Mouse (Mus musculus) liver, embryonic 11.5 days (tissue): ENCODE measurements at regions not wholly inside any gene's neighbourhood (a gene's known extent, or its start where the extent isn't known, plus 50 kb on each side); places are given as distances from the start of the nearest gene placed in this dataset.

Experiments
- ATAC-seq: fragments of 200-750 bp; cut with Nextera tagmentation; replicated peaks from 2 replicates; pipeline ENCODE4 v1.8.0; 2017; ENCODE audit warnings: moderate number of reproducible peaks, mild to moderate bottlenecking, moderate TSS enrichment, moderate library complexity; ENCODE audit not compliant: low FRiP score
- DNase-seq: peaks from one replicate; pipeline ENCODE4 v3.0.0-alpha.2; 2017; ENCODE audit warnings: low spot score
- H3K27ac ChIP-seq: fragments of 300-500 bp; sonication (generic); 2 replicates; pipeline ENCODE4 v1.5.1; 2014; ENCODE audit warnings: mild to moderate bottlenecking, low read depth, low read length, control low read depth
- H3K27me3 ChIP-seq: fragments of 300-500 bp; sonication (generic); replicated peaks from 2 replicates; pipeline ENCODE4 v1.6.1; 2014; ENCODE audit warnings: low read length, mixed read lengths; ENCODE audit not compliant: control insufficient read depth, insufficient read depth
- H3K36me3 ChIP-seq: fragments of 300-500 bp; sonication (generic); 2 replicates; pipeline ENCODE4 v1.6.1; 2014; ENCODE audit warnings: mild to moderate bottlenecking, low read length, moderate library complexity, mixed read lengths; ENCODE audit not compliant: control insufficient read depth, insufficient read depth
- H3K4me1 ChIP-seq: fragments of 300-500 bp; sonication (generic); replicated peaks from 2 replicates; pipeline ENCODE4 v1.6.1; 2014; ENCODE audit warnings: low read length, mixed read lengths; ENCODE audit not compliant: control insufficient read depth, insufficient read depth
- H3K4me2 ChIP-seq: fragments of 300-500 bp; sonication (generic); 2 replicates; pipeline ENCODE4 v1.6.1; 2014; ENCODE audit warnings: mild to moderate bottlenecking, control low read depth, moderate library complexity
- H3K4me3 ChIP-seq: fragments of 300-500 bp; sonication (generic); 2 replicates; pipeline ENCODE4 v1.5.1; 2014; ENCODE audit warnings: low read depth, low read length, control low read depth
- H3K9ac ChIP-seq: fragments of 300-500 bp; sonication (generic); 2 replicates; pipeline ENCODE4 v1.6.1; 2014; ENCODE audit warnings: low read depth, low read length, control low read depth
- H3K9me3 ChIP-seq: fragments of 300-500 bp; sonication (generic); 2 replicates; pipeline ENCODE4 v1.6.1; 2016; ENCODE audit warnings: low read length, inconsistent platforms, mixed read lengths; ENCODE audit not compliant: control insufficient read depth
- WGBS: fragments of 180-500 bp; shearing (Covaris S2); extraction: QIAGEN DNeasy Blood & Tissue Kit; methylation state at CpG from one replicate; pipeline ENCODE4 v1.1.7; 2014; 5-methylcytosine and 5-hydroxymethylcytosine counted together

DNA sequence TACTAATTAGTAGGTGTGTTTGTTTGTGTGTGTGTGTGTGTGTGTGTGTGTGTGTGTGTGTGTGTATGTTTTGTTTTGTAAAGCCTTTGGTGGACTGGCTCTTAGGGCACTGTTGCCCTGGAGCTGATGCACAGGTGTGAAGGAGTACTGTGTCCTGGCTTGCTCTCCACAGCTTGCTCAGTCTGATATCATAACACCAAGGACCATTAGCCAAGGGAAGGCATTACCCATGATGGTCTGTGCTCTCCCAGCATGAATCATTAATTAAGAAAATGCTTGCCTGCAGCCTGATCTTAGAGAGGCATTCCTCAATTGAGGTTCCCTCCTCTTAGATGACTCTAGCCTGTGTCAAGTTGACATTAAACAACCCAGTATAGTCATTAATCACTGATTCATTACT is 54.7 kb downstream of the Spry2 start:
- Histone ChIP-seq H3K36me3 (no peaks in the 10 kb centered on the region), H3K27me3 (no peaks in the 10 kb centered on the region), H3K27ac (no peak overlapping the region), H3K4me2 (no peak overlapping the region), H3K9me3 (no peaks in the 10 kb centered on the region), H3K4me3 (no peak overlapping the region), H3K4me1 (no peaks in the 10 kb centered on the region), H3K9ac (no peak overlapping the region)
- no peak for DNase-seq
- no peak for ATAC-seq

DNA sequence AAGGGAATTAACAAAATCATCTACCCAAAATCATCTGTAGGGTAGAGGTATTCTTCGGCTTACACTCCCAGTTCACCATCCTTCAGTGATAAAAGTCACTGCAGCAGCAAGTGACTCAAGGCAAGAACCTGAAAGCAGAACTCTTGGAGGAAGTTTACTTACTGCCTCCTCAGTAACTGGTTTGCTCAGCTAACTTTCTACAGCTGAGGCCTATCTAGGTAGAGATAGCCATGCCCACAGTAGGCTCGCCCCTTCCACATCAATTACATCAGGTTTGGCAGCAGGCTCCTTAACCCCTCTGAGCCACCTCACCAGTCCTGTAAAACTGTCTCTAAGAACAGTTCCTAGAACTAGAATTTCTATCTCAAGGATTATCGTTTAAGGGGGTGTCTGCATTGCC is 59.1 kb downstream of the Spry2 start:
- Histone ChIP-seq H3K27me3 (no peaks in the 10 kb centered on the region), H3K27ac (no peak overlapping the region), H3K36me3 (no peaks in the 10 kb centered on the region), H3K9ac (no peak overlapping the region), H3K4me3 (no peak overlapping the region), H3K4me1 (no peaks in the 10 kb centered on the region), H3K4me2 (no peak overlapping the region), H3K9me3 (no peaks in the 10 kb centered on the region)
- whole genome bisulfite sequencing: 59% methylated on average over 3 of the region's 3 CpGs
- DNase-seq: no peak
- ATAC-seq: no peak

- H3K27me3 ChIP-seq: 0 out of 2 replicates have a peak, but pooled peaks cover 2% of the 10 kb centered on the region
- WGBS: 92% methylated on average over 12 of the region's 12 CpGs
- no peak overlapping the region for H3K27ac ChIP-seq
These were observed 65.9 kb downstream of the Spry2 start for GRCm38 (mm10) chr14:105830701-105831100.

DNA sequence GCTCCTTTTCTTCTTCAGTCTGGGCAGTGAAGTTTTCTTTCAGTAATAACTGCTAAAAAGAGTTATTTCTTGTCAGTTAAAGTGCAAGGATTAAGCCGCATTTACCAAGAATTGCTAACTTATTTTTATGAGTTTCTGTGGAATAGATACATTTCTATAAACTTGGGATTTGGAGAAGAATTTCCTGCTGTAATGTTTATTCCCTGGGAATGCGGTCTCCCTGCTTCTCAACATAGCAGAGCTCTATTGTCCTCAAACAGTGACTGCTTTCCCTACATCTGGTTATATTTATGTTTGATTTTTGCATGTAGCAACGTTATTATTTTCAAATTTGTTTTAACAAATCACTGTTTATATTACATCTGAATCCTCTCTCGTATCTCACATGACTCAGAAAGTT is 66.3 kb downstream of the Spry2 start:
- ATAC-seq: no peak
- WGBS: 76% methylated on average over 4 of the region's 4 CpGs

More at GRCm38 (mm10) chr14:105830701-105831100, 65.9 kb downstream of the Spry2 start:
- DNase-seq (no peak), ATAC-seq (no peak)
- Histone ChIP-seq H3K4me3 (no peak overlapping the region), H3K9me3 (no peaks in the 10 kb centered on the region), H3K9ac (no peak overlapping the region), H3K4me1 (no peaks in the 10 kb centered on the region), H3K36me3 (no peaks in the 10 kb centered on the region), H3K4me2 (no peak overlapping the region)

DNA sequence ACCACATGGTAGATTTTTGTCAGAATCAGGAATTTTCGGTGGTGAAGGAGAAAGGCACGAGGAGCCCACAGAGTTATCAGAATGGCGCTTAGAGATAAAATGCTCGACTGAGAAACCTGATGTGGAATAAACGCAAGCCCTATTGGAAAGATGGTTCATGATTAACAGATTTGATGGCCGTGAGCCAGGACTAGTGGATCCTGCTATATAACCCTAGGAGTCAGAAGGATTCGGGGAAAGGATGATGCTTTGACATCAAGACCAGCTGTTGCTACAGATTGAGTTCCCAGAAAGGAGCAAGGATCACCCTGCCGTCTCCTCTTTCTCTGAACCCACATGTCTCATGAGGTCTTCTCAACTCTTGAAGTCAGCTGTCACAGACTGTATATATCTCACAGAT is 73.5 kb downstream of the Spry2 start:
- H3K4me3 ChIP-seq: no peak overlapping the region
- 66% methylated on average over 8 of the region's 8 CpGs for WGBS
- no peak overlapping the region for H3K9ac ChIP-seq
- H3K36me3 ChIP-seq: no peaks in the 10 kb centered on the region
- no peaks in the 10 kb centered on the region for H3K4me1 ChIP-seq
- H3K27me3 ChIP-seq: 0 out of 2 replicates have a peak, but pooled peaks cover 2% of the 10 kb centered on the region
- ATAC-seq (no peak), DNase-seq (no peak)
- no peak overlapping the region for H3K4me2 ChIP-seq
- H3K9me3 ChIP-seq: no peaks in the 10 kb centered on the region
- no peak overlapping the region for H3K27ac ChIP-seq

More for the DNA sequence above, 66.3 kb downstream of the Spry2 start:
- no peak for DNase-seq
- no peaks in the 10 kb centered on the region for H3K9me3 ChIP-seq
- 0 out of 2 replicates have a peak, but pooled peaks cover 2% of the 10 kb centered on the region for H3K27me3 ChIP-seq
- no peaks in the 10 kb centered on the region for H3K4me1 ChIP-seq
- H3K4me2 ChIP-seq: no peak overlapping the region
- no peak overlapping the region for H3K27ac ChIP-seq
- H3K36me3 ChIP-seq: no peaks in the 10 kb centered on the region
- H3K4me3 ChIP-seq: no peak overlapping the region
- no peak overlapping the region for H3K9ac ChIP-seq

DNA sequence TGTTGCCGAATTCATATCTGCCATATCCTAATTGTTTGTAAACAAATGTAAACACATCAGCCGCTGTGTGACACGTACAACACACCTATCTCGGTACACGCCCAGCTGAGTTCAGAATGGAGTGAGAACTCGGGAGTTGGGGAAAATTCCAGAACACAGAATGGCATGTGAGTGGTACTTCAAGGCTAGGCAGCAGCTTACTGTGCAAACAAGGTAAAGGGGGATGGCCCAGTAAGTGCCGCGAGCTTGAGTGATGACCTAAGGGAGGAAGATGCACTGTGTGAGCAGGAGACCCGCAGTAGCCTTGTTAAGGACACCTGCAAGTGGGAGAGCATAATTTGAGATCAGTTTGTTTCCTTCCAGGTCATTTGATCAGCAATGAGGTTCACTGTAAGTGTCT is 74.0 kb downstream of the Spry2 start:
- Histone ChIP-seq H3K27me3 (0 out of 2 replicates have a peak, but pooled peaks cover 2% of the 10 kb centered on the region), H3K4me3 (no peak overlapping the region), H3K9ac (no peak overlapping the region), H3K36me3 (no peaks in the 10 kb centered on the region), H3K4me1 (no peaks in the 10 kb centered on the region), H3K4me2 (no peak overlapping the region), H3K27ac (no peak overlapping the region), H3K9me3 (no peaks in the 10 kb centered on the region)
- ATAC-seq (no peak), DNase-seq (no peak)
- WGBS: 78% methylated on average over 9 of the region's 9 CpGs

GRCm38 (mm10) chr14:105819534-105819933 is 77.1 kb downstream of the Spry2 start:
- Histone ChIP-seq H3K36me3 (no peaks in the 10 kb centered on the region), H3K4me3 (no peak overlapping the region), H3K9me3 (no peaks in the 10 kb centered on the region), H3K4me2 (no peak overlapping the region), H3K27me3 (no peaks in the 10 kb centered on the region), H3K27ac (no peak overlapping the region), H3K4me1 (no peaks in the 10 kb centered on the region; the same call in 1 of the 2 replicates), H3K9ac (no peak overlapping the region)
- no peak for ATAC-seq
- WGBS: 85% methylated on average over 2 of the region's 2 CpGs
- DNase-seq: no peak

GRCm38 (mm10) chr14:105818841-105819240 is 77.8 kb downstream of the Spry2 start:
- H3K9me3 ChIP-seq: no peaks in the 10 kb centered on the region
- 91% methylated on average over 3 of the region's 3 CpGs for WGBS

DNA sequence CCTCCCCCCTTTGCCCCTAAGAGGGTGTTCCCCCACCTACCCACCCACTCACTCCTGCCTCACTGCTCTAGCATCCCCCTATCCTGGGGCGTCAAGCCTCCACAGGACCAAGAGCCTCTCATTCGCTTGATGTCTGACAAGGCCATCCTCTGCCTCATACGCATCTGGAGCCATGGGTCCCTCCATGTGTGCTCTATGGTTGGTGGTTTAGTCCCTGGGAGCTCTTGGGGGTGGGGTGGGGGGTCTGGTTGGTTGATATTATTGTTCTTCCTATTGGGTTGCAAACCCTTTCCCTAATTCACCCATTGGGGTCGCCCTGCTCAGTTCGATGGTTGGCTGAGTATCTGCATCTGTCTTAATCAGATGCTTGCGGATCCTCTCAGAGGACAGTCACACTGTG is 79.1 kb downstream of the Spry2 start:
- ATAC-seq: no peak

More at GRCm38 (mm10) chr14:105818841-105819240, 77.8 kb downstream of the Spry2 start:
- Histone ChIP-seq H3K9ac (no peak overlapping the region), H3K27ac (no peak overlapping the region), H3K4me2 (no peak overlapping the region), H3K27me3 (no peaks in the 10 kb centered on the region), H3K4me3 (no peak overlapping the region), H3K4me1 (no peaks in the 10 kb centered on the region; the same call in 1 of the 2 replicates), H3K36me3 (no peaks in the 10 kb centered on the region)
- no peak for ATAC-seq
- DNase-seq: no peak

More for the DNA sequence above, 79.1 kb downstream of the Spry2 start:
- Histone ChIP-seq H3K4me2 (no peak overlapping the region), H3K27me3 (no peaks in the 10 kb centered on the region), H3K9me3 (no peaks in the 10 kb centered on the region), H3K36me3 (no peaks in the 10 kb centered on the region), H3K4me1 (no peaks in the 10 kb centered on the region; the same call in 1 of the 2 replicates), H3K9ac (no peak overlapping the region), H3K4me3 (no peak overlapping the region), H3K27ac (no peak overlapping the region)
- 80% methylated on average over 6 of the region's 6 CpGs for WGBS
- no peak for DNase-seq
